Mouse (Mus musculus): ENCODE data around the gene Zdhhc15. TPM values are rescaled to one million over a fixed set of nuclear protein-coding genes. Genes with fewer than 3 reads are reported as not detected.
"Not testable (repeated sequence)": the region's sequence is repeated elsewhere in the genome, so short reads cannot be mapped to it uniquely, and the experiment has no call there.

Zdhhc15 gene
- 3.4 TPM in 2 replicates for polyA plus RNA-seq (2015; fragmentation: Nextera tagmentation; extraction: Ambion mirVana)

- Histone ChIP-seq H3K4me2 (replicated peaks) (peak within 1 kb of the TSS; percentile 52), H3K36me3 (no peaks in the 10 kb centered on the region), H3K27ac (replicated peaks) (peak within 1 kb of the TSS; percentile 63), H3K9me3 (no peaks in the 10 kb centered on the region), H3K9ac (replicated peaks) (peak within 1 kb of the TSS; percentile 59), H3K4me1 (no peaks in the 10 kb centered on the region), H3K4me3 (peak within 1 kb of the TSS; percentile 55), H3K27me3 (no peaks in the 10 kb centered on the region)
- peak; percentile 97 for ATAC-seq (replicated peaks)
- WGBS: 29% methylated on average over 19 of the region's 31 CpGs
Measured at GRCm38 (mm10) chrX:104670757-104671549, at the start of gene Zdhhc15. Gene Zdhhc15, minus strand, starts transcription at chrX:104671064.

- Histone ChIP-seq H3K9ac (replicated peaks) (no peak overlapping the region), H3K4me2 (replicated peaks) (no peak overlapping the region), H3K27ac (replicated peaks) (no peak overlapping the region), H3K27me3 (no peaks in the 10 kb centered on the region), H3K4me1 (no peaks in the 10 kb centered on the region), H3K36me3 (no peaks in the 10 kb centered on the region), H3K4me3 (no peak overlapping the region), H3K9me3 (no peaks in the 10 kb centered on the region)
- 88% methylated on average over 2 of the region's 2 CpGs for WGBS
- ATAC-seq (replicated peaks): no peak
Measured at GRCm38 (mm10) chrX:104707935-104708334, 37.1 kb upstream of the Zdhhc15 start.

- Histone ChIP-seq H3K27me3 (no peaks in the 10 kb centered on the region), H3K4me1 (no peaks in the 10 kb centered on the region), H3K9me3 (no peaks in the 10 kb centered on the region), H3K9ac (replicated peaks) (peak overlapping the region; percentile 59), H3K36me3 (no peaks in the 10 kb centered on the region), H3K4me2 (replicated peaks) (peak overlapping the region; percentile 52), H3K4me3 (peak overlapping the region; percentile 55), H3K27ac (replicated peaks) (peak overlapping the region; percentile 63)
- 29% methylated on average over 17 of the region's 19 CpGs for WGBS
- ATAC-seq (replicated peaks): peak; percentile 57
Measured at GRCm38 (mm10) chrX:104669850-104670756, 761 bp downstream of the Zdhhc15 start.

GRCm38 (mm10) chrX:104656976-104657375 lies 13.9 kb downstream of the Zdhhc15 start:
- H3K4me3 ChIP-seq: no peak overlapping the region
- no peaks in the 10 kb centered on the region for H3K9me3 ChIP-seq
- H3K27me3 ChIP-seq: no peaks in the 10 kb centered on the region
- ATAC-seq (replicated peaks): no peak
- H3K4me1 ChIP-seq: no peaks in the 10 kb centered on the region
- no peaks in the 10 kb centered on the region for H3K36me3 ChIP-seq
- no peak overlapping the region for H3K4me2 ChIP-seq (replicated peaks)
- no peak overlapping the region for H3K27ac ChIP-seq (replicated peaks)
- no peak overlapping the region for H3K9ac ChIP-seq (replicated peaks)
- WGBS: 93% methylated on average over 1 of the region's 1 CpGs

- no peak overlapping the region for H3K4me2 ChIP-seq (replicated peaks)
- WGBS: 94% methylated on average over 10 of the region's 10 CpGs
- no peaks in the 10 kb centered on the region for H3K27me3 ChIP-seq
- no peaks in the 10 kb centered on the region for H3K4me1 ChIP-seq
- H3K9ac ChIP-seq (replicated peaks): no peak overlapping the region
- no peak for ATAC-seq (replicated peaks)
- H3K4me3 ChIP-seq: no peak overlapping the region
- no peaks in the 10 kb centered on the region for H3K9me3 ChIP-seq
- no peaks in the 10 kb centered on the region for H3K36me3 ChIP-seq
- no peak overlapping the region for H3K27ac ChIP-seq (replicated peaks)
Measured at GRCm38 (mm10) chrX:104612531-104612930, 58.3 kb downstream of the Zdhhc15 start.

- not testable (repeated sequence) for H3K4me2 ChIP-seq (replicated peaks); H3K36me3 ChIP-seq; H3K27ac ChIP-seq (replicated peaks); H3K9ac ChIP-seq (replicated peaks); ATAC-seq (replicated peaks); H3K4me1 ChIP-seq; H3K9me3 ChIP-seq; H3K4me3 ChIP-seq; H3K27me3 ChIP-seq
- WGBS: 92% methylated on average over 2 of the region's 7 CpGs
Measured at GRCm38 (mm10) chrX:104603738-104604430, 67.0 kb downstream of the Zdhhc15 start.

- H3K4me3 ChIP-seq; H3K4me1 ChIP-seq; H3K4me2 ChIP-seq (replicated peaks); H3K9me3 ChIP-seq; ATAC-seq (replicated peaks); H3K27me3 ChIP-seq; H3K36me3 ChIP-seq; H3K9ac ChIP-seq (replicated peaks); H3K27ac ChIP-seq (replicated peaks): not testable (repeated sequence)
- WGBS: 92% methylated on average over 8 of the region's 13 CpGs
Measured at GRCm38 (mm10) chrX:104602168-104602859, 68.5 kb downstream of the Zdhhc15 start.

- no peak overlapping the region for H3K4me3 ChIP-seq
- H3K4me1 ChIP-seq: no peaks in the 10 kb centered on the region
- H3K27me3 ChIP-seq: no peaks in the 10 kb centered on the region
- no peak overlapping the region for H3K27ac ChIP-seq (replicated peaks)
- H3K36me3 ChIP-seq: no peaks in the 10 kb centered on the region
- no peak overlapping the region for H3K4me2 ChIP-seq (replicated peaks)
- peak; percentile 38; the same call in 1 of the 2 replicates for ATAC-seq (replicated peaks)
- WGBS: 73% methylated on average over 5 of the region's 5 CpGs
- no peaks in the 10 kb centered on the region for H3K9me3 ChIP-seq
- no peak overlapping the region for H3K9ac ChIP-seq (replicated peaks)
Measured at GRCm38 (mm10) chrX:104573946-104574345, 96.9 kb downstream of the Zdhhc15 start.

- Histone ChIP-seq H3K4me1 (no peaks in the 10 kb centered on the region), H3K9ac (replicated peaks) (no peak overlapping the region), H3K4me3 (no peak overlapping the region), H3K4me2 (replicated peaks) (no peak overlapping the region), H3K27me3 (no peaks in the 10 kb centered on the region), H3K27ac (replicated peaks) (no peak overlapping the region), H3K36me3 (no peaks in the 10 kb centered on the region), H3K9me3 (no peaks in the 10 kb centered on the region)
- 83% methylated on average over 3 of the region's 3 CpGs for WGBS
- no peak for ATAC-seq (replicated peaks)
Measured at GRCm38 (mm10) chrX:104567497-104567896, 103.4 kb downstream of the Zdhhc15 start.

- Histone ChIP-seq H3K4me2 (replicated peaks) (no peak overlapping the region), H3K36me3 (no peaks in the 10 kb centered on the region), H3K9me3 (no peaks in the 10 kb centered on the region), H3K4me3 (no peak overlapping the region), H3K9ac (replicated peaks) (no peak overlapping the region), H3K27ac (replicated peaks) (no peak overlapping the region), H3K4me1 (no peaks in the 10 kb centered on the region), H3K27me3 (no peaks in the 10 kb centered on the region)
- ATAC-seq (replicated peaks): no peak
- 91% methylated on average over 1 of the region's 1 CpGs for WGBS
Measured at GRCm38 (mm10) chrX:104545283-104545682, 125.6 kb downstream of the Zdhhc15 start.

- H3K9me3 ChIP-seq: no peaks in the 10 kb centered on the region
- no peak overlapping the region for H3K4me2 ChIP-seq (replicated peaks)
- no peak overlapping the region for H3K27ac ChIP-seq (replicated peaks)
- H3K9ac ChIP-seq (replicated peaks): no peak overlapping the region
- no peak overlapping the region for H3K4me3 ChIP-seq
- no peaks in the 10 kb centered on the region for H3K4me1 ChIP-seq
- H3K36me3 ChIP-seq: no peaks in the 10 kb centered on the region
- H3K27me3 ChIP-seq: no peaks in the 10 kb centered on the region
- ATAC-seq (replicated peaks): no peak
- WGBS: 71% methylated on average over 4 of the region's 4 CpGs
Measured at GRCm38 (mm10) chrX:104543919-104544595, 126.8 kb downstream of the Zdhhc15 start.

Measured in forebrain, embryonic 15.5 days (tissue).